Mouse (Mus musculus) CD4-positive, CD25-positive, alpha-beta regulatory T cell, adult 9 weeks (primary cell): ENCODE measurements around the gene F930015N05Rik. TPM values are rescaled to one million over a fixed set of nuclear protein-coding genes. Genes with fewer than 3 reads are reported as not detected.

Experiments
- polyA plus RNA-seq: library from polyadenylated mRNA; unstranded; fragments of 100-300 nt; shearing (Covaris generic); gene quantifications from one replicate; pipeline ENCODE4 v1.2.1, GENCODE M21; 2017

The F930015N05Rik gene
- polyA plus RNA-seq: not detected

GRCm38 (mm10) chr11:64436412-64436727 lies at the start of gene F930015N05Rik:
TSS of gene F930015N05Rik (minus strand) at chr11:64436653.

GRCm38 (mm10) chr11:64434611-64435545 lies 1.6 kb downstream of the F930015N05Rik start, which contains the start of gene Hs3st3a1:
TSS of gene Hs3st3a1 (plus strand) at chr11:64435332.

Other genes with a start within 250 kb of the F930015N05Rik start
- not detected for gene Hs3st3a1, start 1.3 kb downstream of the F930015N05Rik start, polyA plus RNA-seq